8 mouse cellular contexts compared by ENCODE assay signal in genomic region chr10:81268643-81269412, GRCm38 (mm10). TPM values are rescaled to one million over a fixed set of nuclear protein-coding genes. Genes with fewer than 3 reads are reported as not detected.
DNase-seq lines count a peak whose midpoint lies in the region; ATAC-seq and TF ChIP-seq lines count a peak whose summit lies in the region.

No protein-coding gene starts in this region.

- peak overlapping the region; percentile 81 for H3K4me2 ChIP-seq in lung, postnatal 0 days (replicated peaks; ENCODE audit: low read depth, low read length)
- H3K4me2 ChIP-seq in forebrain, embryonic 12.5 days: peak overlapping the region; percentile 53
- peak overlapping the region; percentile 53 for H3K4me2 ChIP-seq in limb, embryonic 11.5 days (ENCODE audit: low read depth, severe bottlenecking)

- DNase-seq in lung, postnatal 0 days (ENCODE audit: low spot score): no peak
- DNase-seq in lung, adult 18-20 months: no peak
- no peak for DNase-seq in limb, embryonic 11.5 days (ENCODE audit: low spot score)
- no peak for DNase-seq in embryo, embryonic 9.5 days (ENCODE audit: extremely low spot score)
- DNase-seq in layer of hippocampus, adult 9-11 months: no peak

- H3K9ac ChIP-seq in lung, postnatal 0 days (replicated peaks; ENCODE audit: low read depth): peak overlapping the region; percentile 86
- peak overlapping the region; percentile 69 for H3K9ac ChIP-seq in forebrain, embryonic 12.5 days
- peak overlapping the region; percentile 67 for H3K9ac ChIP-seq in limb, embryonic 11.5 days (ENCODE audit: low read length)

- WGBS in lung, postnatal 0 days: 75% methylated on average over 16 of the region's 16 CpGs
- WGBS in forebrain, embryonic 12.5 days: 85% methylated on average over 16 of the region's 16 CpGs
- WGBS in limb, embryonic 11.5 days: 83% methylated on average over 16 of the region's 16 CpGs
- WGBS in olfactory bulb, adult 2 months: 73% methylated on average over 16 of the region's 16 CpGs

- no peak for TF ChIP-seq CTCF in lung, postnatal 0 days (IDR thresholded peaks at IDR 0.05)
- TF ChIP-seq CTCF in olfactory bulb, adult 2 months (IDR thresholded peaks at IDR 0.05; ENCODE audit: insufficient read depth, low read depth, low read length): no peak

- H3K9me3 ChIP-seq in lung, postnatal 0 days (ENCODE audit: low read length): no peaks in the 10 kb centered on the region
- H3K9me3 ChIP-seq in forebrain, embryonic 12.5 days: no peaks in the 10 kb centered on the region
- no peaks in the 10 kb centered on the region for H3K9me3 ChIP-seq in limb, embryonic 11.5 days (ENCODE audit: control insufficient read depth, low read length)

- no peak for TF ChIP-seq EP300 in lung, postnatal 0 days (IDR thresholded peaks at IDR 0.05)

- no peak for ATAC-seq in lung, postnatal 0 days
- no peak for ATAC-seq in forebrain, embryonic 12.5 days (ENCODE audit: low FRiP score)
- ATAC-seq in limb, embryonic 11.5 days (ENCODE audit: insufficient number of reproducible peaks, low FRiP score, low TSS enrichment, low read depth): no peak
- ATAC-seq in inflammation-experienced regulatory T-cells, adult 6 months: no peak

- H3K27ac ChIP-seq in lung, postnatal 0 days (ENCODE audit: low read length): peak overlapping the region; percentile 57; the same call in 1 of the 2 replicates
- no peak overlapping the region for H3K27ac ChIP-seq in forebrain, embryonic 12.5 days
- no peak overlapping the region for H3K27ac ChIP-seq in limb, embryonic 11.5 days (replicated peaks; ENCODE audit: low read depth, low read length)
- no peak overlapping the region for H3K27ac ChIP-seq in olfactory bulb, adult 2 months (ENCODE audit: insufficient read depth, low read depth, low read length)

- peak overlapping the region; percentile 66 for H3K4me3 ChIP-seq in lung, postnatal 0 days (ENCODE audit: low read depth, low read length)
- peak overlapping the region; percentile 51 for H3K4me3 ChIP-seq in forebrain, embryonic 12.5 days (replicated peaks)
- peak overlapping the region; percentile 65 for H3K4me3 ChIP-seq in limb, embryonic 11.5 days (ENCODE audit: low read depth, low read length)
- peak overlapping the region; percentile 76 for H3K4me3 ChIP-seq in olfactory bulb, adult 2 months (ENCODE audit: insufficient read depth, low read depth, low read length)

- peaks cover 21% of the 10 kb centered on the region for H3K36me3 ChIP-seq in lung, postnatal 0 days (ENCODE audit: insufficient read depth, low read length)
- peaks cover 51% of the 10 kb centered on the region for H3K36me3 ChIP-seq in forebrain, embryonic 12.5 days (replicated peaks)
- peaks cover 19% of the 10 kb centered on the region for H3K36me3 ChIP-seq in limb, embryonic 11.5 days (ENCODE audit: control insufficient read depth, insufficient read depth, low read length)

- H3K4me1 ChIP-seq in lung, postnatal 0 days (ENCODE audit: insufficient read depth, low read depth, low read length): peaks cover 9% of the 10 kb centered on the region; the same call in 1 of the 2 replicates
- peaks cover 19% of the 10 kb centered on the region for H3K4me1 ChIP-seq in forebrain, embryonic 12.5 days
- 0 out of 2 replicates have a peak, but pooled peaks cover 2% of the 10 kb centered on the region for H3K4me1 ChIP-seq in limb, embryonic 11.5 days (ENCODE audit: control insufficient read depth, insufficient read depth, low read length)
- H3K4me1 ChIP-seq in olfactory bulb, adult 2 months (ENCODE audit: control insufficient read depth, insufficient read depth, low read length): peaks cover 20% of the 10 kb centered on the region

- H3K27me3 ChIP-seq in lung, postnatal 0 days (replicated peaks; ENCODE audit: insufficient read depth, low read length): no peaks in the 10 kb centered on the region
- no peaks in the 10 kb centered on the region for H3K27me3 ChIP-seq in forebrain, embryonic 12.5 days
- H3K27me3 ChIP-seq in limb, embryonic 11.5 days (ENCODE audit: control insufficient read depth, insufficient read depth, low read length): no peaks in the 10 kb centered on the region

- TF ChIP-seq POLR2A in olfactory bulb, adult 2 months (IDR thresholded peaks at IDR 0.05; ENCODE audit: insufficient read depth, low read depth, low read length): no peak

RNA-seq across cellular contexts. Expression of gene Apba3, which starts 2.1 kb away (rescaled TPM):
- polyA plus RNA-seq in lung, postnatal 0 days (2015; fragmentation: Nextera tagmentation; extraction: Ambion mirVana): 47.9 and 49.4 TPM in 2 replicates
- 31.1 and 33.3 TPM in 2 replicates for polyA plus RNA-seq in forebrain, embryonic 12.5 days (2016; fragmentation: Nextera tagmentation; extraction: Ambion mirVana)
- 45.3 and 46.3 TPM in 2 replicates for polyA plus RNA-seq in limb, embryonic 11.5 days (2014; fragmentation: Nextera tagmentation; extraction: Ambion mirVana)
- not detected in 2 replicates for polyA plus RNA-seq in olfactory bulb, adult 2 months (2012; ENCODE audit: insufficient read depth, insufficient read length, low replicate concordance, missing spikeins)
- 10 to 100 TPM in 2 of 3 experiments, 1 to 10 TPM in 1; 9.9 to 12.4 (median 12.3) TPM for polyA plus RNA-seq in inflammation-experienced regulatory T-cells, adult 6 months (2017; shearing (Covaris generic))

RNA-seq across cellular contexts. Expression of gene Mrpl54, which starts 2.1 kb away (rescaled TPM):
- polyA plus RNA-seq in lung, postnatal 0 days (2015; fragmentation: Nextera tagmentation; extraction: Ambion mirVana): 132 and 162 TPM in 2 replicates
- polyA plus RNA-seq in forebrain, embryonic 12.5 days (2016; fragmentation: Nextera tagmentation; extraction: Ambion mirVana): 136 and 138 TPM in 2 replicates
- 198 and 217 TPM in 2 replicates for polyA plus RNA-seq in limb, embryonic 11.5 days (2014; fragmentation: Nextera tagmentation; extraction: Ambion mirVana)
- polyA plus RNA-seq in olfactory bulb, adult 2 months (2012; ENCODE audit: insufficient read depth, insufficient read length, low replicate concordance, missing spikeins): not detected in 2 replicates
- 100 to 1,000 TPM; 111 to 148 (median 127) TPM for polyA plus RNA-seq in inflammation-experienced regulatory T-cells, adult 6 months (2017; shearing (Covaris generic))

RNA-seq across cellular contexts. Expression of gene Matk, which starts 16.1 kb away (rescaled TPM):
- polyA plus RNA-seq in lung, postnatal 0 days (2015; fragmentation: Nextera tagmentation; extraction: Ambion mirVana): 1.5 and 1.6 TPM in 2 replicates
- polyA plus RNA-seq in forebrain, embryonic 12.5 days (2016; fragmentation: Nextera tagmentation; extraction: Ambion mirVana): 4.1 and 5.7 TPM in 2 replicates
- polyA plus RNA-seq in limb, embryonic 11.5 days (2014; fragmentation: Nextera tagmentation; extraction: Ambion mirVana): 1.2 and 2.3 TPM in 2 replicates
- polyA plus RNA-seq in olfactory bulb, adult 2 months (2012; ENCODE audit: insufficient read depth, insufficient read length, low replicate concordance, missing spikeins): not detected in 2 replicates
- 10 to 100 TPM; 30.1 to 68.1 (median 64.4) TPM for polyA plus RNA-seq in inflammation-experienced regulatory T-cells, adult 6 months (2017; shearing (Covaris generic))

RNA-seq across cellular contexts. Expression of gene Tjp3, which starts 22.6 kb away (rescaled TPM):
- 24.1 and 30.8 TPM in 2 replicates for polyA plus RNA-seq in lung, postnatal 0 days (2015; fragmentation: Nextera tagmentation; extraction: Ambion mirVana)
- polyA plus RNA-seq in forebrain, embryonic 12.5 days (2016; fragmentation: Nextera tagmentation; extraction: Ambion mirVana): 9.7 and 11.4 TPM in 2 replicates
- 2.0 TPM in 2 replicates for polyA plus RNA-seq in limb, embryonic 11.5 days (2014; fragmentation: Nextera tagmentation; extraction: Ambion mirVana)
- polyA plus RNA-seq in olfactory bulb, adult 2 months (2012; ENCODE audit: insufficient read depth, insufficient read length, low replicate concordance, missing spikeins): not detected in 2 replicates
- 1 to 10 TPM; 1.7 to 3.2 (median 1.9) TPM for polyA plus RNA-seq in inflammation-experienced regulatory T-cells, adult 6 months (2017; shearing (Covaris generic))

RNA-seq across cellular contexts. Expression of gene Pip5k1c, which starts 23.9 kb away (rescaled TPM):
- polyA plus RNA-seq in lung, postnatal 0 days (2015; fragmentation: Nextera tagmentation; extraction: Ambion mirVana): 31.2 and 32.4 TPM in 2 replicates
- polyA plus RNA-seq in forebrain, embryonic 12.5 days (2016; fragmentation: Nextera tagmentation; extraction: Ambion mirVana): 84.1 and 98.7 TPM in 2 replicates
- polyA plus RNA-seq in limb, embryonic 11.5 days (2014; fragmentation: Nextera tagmentation; extraction: Ambion mirVana): 49.0 and 60.6 TPM in 2 replicates
- 935 TPM in 1 of 2 replicates, not detected in the other for polyA plus RNA-seq in olfactory bulb, adult 2 months (2012; ENCODE audit: insufficient read depth, insufficient read length, low replicate concordance, missing spikeins)
- 10 to 100 TPM; 10.7 to 15.9 (median 14.4) TPM for polyA plus RNA-seq in inflammation-experienced regulatory T-cells, adult 6 months (2017; shearing (Covaris generic))

Comparison
In these comparisons a context has a peak if more than half of its experiments do, and no peak if none do; other contexts are left out.
1. RNA of gene Mrpl54, which starts 2.1 kb away (polyA plus RNA-seq): 198 to 217 TPM in limb, embryonic 11.5 days, 132 to 162 TPM in lung, postnatal 0 days, 136 to 138 TPM in forebrain, embryonic 12.5 days and 111 to 148 TPM in inflammation-experienced regulatory T-cells, adult 6 months; not detected in olfactory bulb, adult 2 months; every median in the first group is over 100 times any median in the second.
2. Peak in every context shown above with its lines, with median percentiles within 50 percentile points of each other: H3K4me2 ChIP-seq, H3K4me3 ChIP-seq and H3K9ac ChIP-seq.